8 mouse cellular contexts compared by ENCODE assay signal in the genomic region with DNA sequence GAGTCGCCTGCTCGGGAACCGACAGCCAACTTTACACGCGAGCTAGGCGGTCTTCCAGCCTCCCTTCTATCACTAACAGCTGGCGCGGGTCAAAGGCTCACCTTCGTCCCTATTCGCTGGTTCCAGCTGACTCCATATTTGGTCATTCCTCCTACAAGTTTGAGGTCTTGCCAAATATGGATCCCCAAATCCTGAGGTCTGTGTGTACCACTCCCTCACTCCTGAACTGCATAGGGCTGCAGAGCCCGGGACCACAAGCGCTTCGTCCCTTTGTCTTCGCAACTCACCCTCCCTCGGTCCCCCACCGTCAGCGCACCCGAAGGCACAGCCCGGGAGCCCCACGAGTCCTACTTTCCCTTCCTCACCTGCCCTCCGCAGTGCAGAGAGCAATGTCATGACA. TPM values are rescaled to one million over a fixed set of nuclear protein-coding genes. Genes with fewer than 3 reads are reported as not detected.
DNase-seq lines count a peak whose midpoint lies in the region; ATAC-seq and TF ChIP-seq lines count a peak whose summit lies in the region.

No protein-coding gene starts in this region.

- H3K4me2 ChIP-seq in embryonic facial prominence, embryonic 15.5 days (replicated peaks), result peak overlapping the region; percentile 72

- peak; percentile 80 for ATAC-seq in embryonic facial prominence, embryonic 15.5 days (ENCODE audit: insufficient number of reproducible peaks, low FRiP score, low TSS enrichment, low read depth)

- no peaks in the 10 kb centered on the region for H3K9me3 ChIP-seq in embryonic facial prominence, embryonic 15.5 days (replicated peaks)

- peaks cover 2% of the 10 kb centered on the region for H3K4me1 ChIP-seq in bone marrow macrophage, adult 2 months (ENCODE audit: control insufficient read depth, insufficient read depth, low read length)
- H3K4me1 ChIP-seq in embryonic facial prominence, embryonic 15.5 days, result peaks cover 13% of the 10 kb centered on the region

- peak overlapping the region; percentile 51 for H3K27ac ChIP-seq in bone marrow macrophage, adult 2 months (ENCODE audit: insufficient read depth, low read depth, low read length)
- peak overlapping the region; percentile 97 for H3K27ac ChIP-seq in embryonic facial prominence, embryonic 15.5 days (replicated peaks)

- H3K4me3 ChIP-seq in bone marrow macrophage, adult 2 months (ENCODE audit: insufficient read depth, low read length), result peak overlapping the region; percentile 73
- H3K4me3 ChIP-seq in embryonic facial prominence, embryonic 15.5 days (replicated peaks), result peak overlapping the region; percentile 83

- no peak for TF ChIP-seq CTCF in bone marrow macrophage, adult 2 months (IDR thresholded peaks at IDR 0.05; ENCODE audit: low read depth, low read length)

- TF ChIP-seq POLR2A in bone marrow macrophage, adult 2 months (IDR thresholded peaks at IDR 0.05; ENCODE audit: borderline replicate concordance, low read depth, low read length), result no peak

- peak overlapping the region; percentile 80 for H3K9ac ChIP-seq in embryonic facial prominence, embryonic 15.5 days

- H3K36me3 ChIP-seq in embryonic facial prominence, embryonic 15.5 days, result peaks cover 13% of the 10 kb centered on the region

- H3K27me3 ChIP-seq in embryonic facial prominence, embryonic 15.5 days, result no peaks in the 10 kb centered on the region

- under 1% methylated on average over 21 of the region's 21 CpGs for WGBS in embryonic facial prominence, embryonic 15.5 days

- peak; percentile 64 to 65 for DNase-seq in B cell, adult 2 months
- peak; percentile 74 for DNase-seq in heart, adult 8-10 months (ENCODE audit: low spot score)
- peak; percentile 76 to 81 for DNase-seq in kidney, adult 8-10 months
- peak; percentile 75 for DNase-seq in liver
- DNase-seq in monocyte, adult 2 months (ENCODE audit: low read depth in 1 of 2, low spot score in 2 of 2), result peak; percentile 5 to 14
- peak; percentile 61 to 73 for DNase-seq in spleen, postnatal 36 days (ENCODE audit: low spot score in 2 of 2)

RNA-seq across cellular contexts. Expression of a gene that starts 0.8 kb away (rescaled TPM):
- 107 and 136 TPM in 2 replicates for polyA plus RNA-seq in bone marrow macrophage, adult 2 months (2012; ENCODE audit: insufficient read depth, insufficient read length, missing spikeins)
- 125 and 138 TPM in 2 replicates for polyA plus RNA-seq in embryonic facial prominence, embryonic 15.5 days (2015; fragmentation: Nextera tagmentation; extraction: Ambion mirVana)
- total RNA-seq in heart, adult 8-10 months (2022), result 10 to 100 TPM; 21.4 to 36.3 (median 25.7) TPM

RNA-seq across cellular contexts. Expression of a gene that starts 33.3 kb away (rescaled TPM):
- polyA plus RNA-seq in bone marrow macrophage, adult 2 months (2012; ENCODE audit: insufficient read depth, insufficient read length, missing spikeins), result 23.1 and 27.2 TPM in 2 replicates
- 15.1 and 19.4 TPM in 2 replicates for polyA plus RNA-seq in embryonic facial prominence, embryonic 15.5 days (2015; fragmentation: Nextera tagmentation; extraction: Ambion mirVana)
- 10 to 100 TPM; 27.0 to 30.8 (median 29.0) TPM for total RNA-seq in heart, adult 8-10 months (2022)

Comparison
In these comparisons a context has a peak if more than half of its experiments do, and no peak if none do; other contexts are left out.
1. Peak in every context shown above with its lines: DNase-seq, ATAC-seq, H3K4me3 ChIP-seq and H3K27ac ChIP-seq.
2. DNase-seq: peak in every context shown above with its lines; median percentile 78 in kidney, adult 8-10 months; 75 in liver; 74 in heart, adult 8-10 months; 67 in spleen, postnatal 36 days; 64 in B cell, adult 2 months; 10 in monocyte, adult 2 months.